Mouse (Mus musculus): ENCODE data around the gene Osbpl3. TPM values are rescaled to one million over a fixed set of nuclear protein-coding genes. Genes with fewer than 3 reads are reported as not detected.

The Osbpl3 gene
- polyA plus RNA-seq, 1 experiment from 2014 or later: 5.1 TPM

DNA sequence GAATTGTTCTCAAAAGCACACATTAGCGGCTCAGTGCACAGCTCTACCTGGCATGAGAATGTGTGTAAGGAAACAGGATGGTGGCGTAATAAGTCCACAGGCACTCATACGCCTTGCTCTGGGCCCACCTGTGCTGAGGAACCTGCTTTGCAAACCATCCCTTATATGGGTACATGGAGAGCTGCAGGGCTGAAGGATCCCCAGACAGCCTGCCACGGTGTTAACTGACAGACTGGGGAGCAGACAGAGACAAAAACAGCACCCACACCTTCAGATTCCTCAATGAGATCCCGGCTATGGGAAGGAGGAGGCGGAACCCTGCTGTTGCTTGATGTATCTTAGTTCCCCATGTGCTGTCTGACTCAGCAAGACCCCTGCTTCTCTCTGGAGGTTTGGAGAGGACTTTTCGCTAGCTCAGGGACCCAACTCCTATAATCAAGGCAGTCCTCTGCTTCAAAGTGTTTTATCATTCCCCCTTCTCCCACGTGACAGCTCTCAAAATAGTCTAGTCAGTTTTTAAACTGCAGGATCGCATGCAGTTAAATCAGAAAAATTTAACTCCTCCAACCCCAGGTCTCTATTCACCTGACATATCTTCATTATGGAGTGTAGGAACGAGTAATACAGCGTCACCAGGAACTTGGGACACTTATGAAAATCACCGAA is 141.5 kb downstream of the Osbpl3 start:
- Histone ChIP-seq H3K4me2 (no peak overlapping the region), H3K27me3 (no peaks in the 10 kb centered on the region), H3K27ac (replicated peaks) (no peak overlapping the region), H3K9me3 (no peaks in the 10 kb centered on the region), H3K9ac (no peak overlapping the region), H3K4me3 (no peak overlapping the region), H3K4me1 (replicated peaks) (0 out of 2 replicates have a peak, but pooled peaks cover 6% of the 10 kb centered on the region), H3K36me3 (no peaks in the 10 kb centered on the region)
- 81% methylated on average over 12 of the region's 12 CpGs for WGBS
- ATAC-seq (ENCODE audit: low read depth): no peak

DNA sequence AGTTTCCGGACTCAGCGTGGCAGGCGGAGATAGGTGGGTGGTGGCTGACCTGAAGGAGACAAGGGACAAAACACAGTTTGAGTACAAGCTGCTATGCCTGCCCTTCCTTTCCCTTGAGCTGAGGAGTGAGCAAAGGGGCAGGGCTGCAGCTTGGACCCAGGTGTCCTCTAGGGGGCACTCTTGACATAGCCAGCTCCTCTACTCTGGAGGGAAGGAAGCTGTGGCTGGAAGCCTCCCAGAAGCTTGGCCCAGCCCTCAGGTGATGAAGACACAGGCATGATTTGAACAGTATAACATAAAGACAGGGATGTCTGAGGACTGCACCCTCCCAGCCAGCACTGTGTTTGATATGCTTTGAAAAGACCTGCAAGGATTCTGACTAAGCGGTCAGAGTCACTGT is 143.4 kb downstream of the Osbpl3 start:
- H3K9me3 ChIP-seq: no peaks in the 10 kb centered on the region
- no peak overlapping the region for H3K4me2 ChIP-seq
- peak; percentile 84 for ATAC-seq (ENCODE audit: low read depth)
- no peaks in the 10 kb centered on the region for H3K27me3 ChIP-seq
- no peak overlapping the region for H3K4me3 ChIP-seq
- no peaks in the 10 kb centered on the region for H3K36me3 ChIP-seq
- H3K9ac ChIP-seq: no peak overlapping the region
- no peak overlapping the region for H3K27ac ChIP-seq (replicated peaks)
- 53% methylated on average over 4 of the region's 4 CpGs for WGBS
- H3K4me1 ChIP-seq (replicated peaks): 0 out of 2 replicates have a peak, but pooled peaks cover 4% of the 10 kb centered on the region

DNA sequence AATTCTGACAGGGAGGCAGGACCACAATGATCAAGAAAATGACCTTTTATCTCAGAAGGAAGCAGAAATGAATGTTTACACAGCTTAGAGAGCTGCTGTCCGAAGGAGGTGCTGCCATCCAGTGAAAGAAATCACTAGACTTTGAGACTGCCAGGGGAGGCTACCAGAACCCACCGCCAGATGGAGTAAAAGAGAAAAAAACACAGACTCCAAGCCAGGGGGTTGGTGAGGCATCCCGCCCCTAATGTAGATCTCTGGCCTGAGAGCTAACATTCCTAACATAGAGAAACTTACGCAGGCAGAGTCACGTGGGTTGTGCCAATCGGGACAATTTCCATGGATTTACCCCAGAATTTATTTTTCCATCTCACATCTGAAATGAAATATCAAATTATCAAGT is 147.0 kb downstream of the Osbpl3 start:
- Histone ChIP-seq H3K4me1 (replicated peaks) (no peaks in the 10 kb centered on the region; the same call in 1 of the 2 replicates), H3K4me2 (no peak overlapping the region), H3K9me3 (no peaks in the 10 kb centered on the region), H3K36me3 (no peaks in the 10 kb centered on the region), H3K9ac (no peak overlapping the region), H3K4me3 (no peak overlapping the region), H3K27ac (replicated peaks) (no peak overlapping the region), H3K27me3 (no peaks in the 10 kb centered on the region)
- no peak for ATAC-seq (ENCODE audit: low read depth)
- WGBS: 39% methylated on average over 6 of the region's 6 CpGs

DNA sequence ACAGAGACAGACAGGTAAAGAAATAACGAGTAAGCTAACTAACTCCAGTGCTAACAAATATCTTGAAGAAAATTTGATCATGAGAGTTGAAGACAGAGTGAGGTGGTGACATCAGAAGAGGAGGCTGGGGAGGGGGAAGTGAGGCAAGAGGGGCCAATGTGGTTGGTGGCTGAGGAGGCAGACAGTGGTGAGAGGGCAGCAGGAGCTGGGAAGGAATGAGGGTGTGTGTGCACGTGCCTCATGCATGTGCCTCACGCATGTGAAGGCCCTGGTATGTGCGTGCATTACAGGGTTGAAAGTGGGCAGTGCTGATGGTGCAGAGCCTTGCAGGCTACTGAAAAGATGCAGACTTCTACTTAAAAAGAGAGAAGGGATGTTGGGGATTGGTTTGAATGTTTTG is 149.4 kb downstream of the Osbpl3 start:
- no peak for ATAC-seq (ENCODE audit: low read depth)
- Histone ChIP-seq H3K4me2 (no peak overlapping the region), H3K27ac (replicated peaks) (no peak overlapping the region), H3K36me3 (no peaks in the 10 kb centered on the region), H3K27me3 (no peaks in the 10 kb centered on the region), H3K4me1 (replicated peaks) (no peaks in the 10 kb centered on the region; the same call in 1 of the 2 replicates), H3K9ac (no peak overlapping the region), H3K9me3 (no peaks in the 10 kb centered on the region), H3K4me3 (no peak overlapping the region)
- WGBS: 83% methylated on average over 4 of the region's 4 CpGs

DNA sequence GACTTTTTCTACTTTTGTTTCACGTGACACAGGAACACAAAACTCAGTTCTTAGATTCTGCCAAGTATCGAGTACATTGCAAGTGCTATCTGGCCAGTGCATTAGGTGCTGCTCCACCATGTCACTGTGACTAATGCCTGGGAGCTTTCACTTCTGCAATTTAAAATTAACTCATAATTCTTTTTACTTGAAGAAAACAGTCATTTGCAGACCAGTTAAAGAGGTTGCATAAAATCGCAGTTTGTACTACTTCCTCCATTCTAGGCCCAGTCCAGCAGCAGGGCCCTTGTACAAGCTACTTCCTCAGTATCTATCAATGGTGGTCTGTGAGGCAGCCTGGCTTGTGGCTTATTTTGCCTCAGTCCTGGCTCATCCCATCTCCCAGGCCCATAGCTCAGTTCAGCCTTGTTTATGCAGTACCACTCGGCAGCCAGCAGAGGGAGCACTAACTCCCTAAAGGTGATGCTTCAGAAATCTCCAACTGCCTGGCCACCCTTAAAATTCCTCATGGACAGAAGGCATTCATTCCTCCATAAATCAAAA is 151.0 kb downstream of the Osbpl3 start:
- no peak overlapping the region for H3K4me3 ChIP-seq
- H3K27ac ChIP-seq (replicated peaks): no peak overlapping the region
- 67% methylated on average over 4 of the region's 4 CpGs for WGBS
- no peak for ATAC-seq (ENCODE audit: low read depth)
- H3K4me1 ChIP-seq (replicated peaks): no peaks in the 10 kb centered on the region; the same call in 1 of the 2 replicates
- H3K36me3 ChIP-seq: no peaks in the 10 kb centered on the region
- H3K9ac ChIP-seq: no peak overlapping the region
- no peaks in the 10 kb centered on the region for H3K9me3 ChIP-seq
- no peaks in the 10 kb centered on the region for H3K27me3 ChIP-seq
- H3K4me2 ChIP-seq: no peak overlapping the region

DNA sequence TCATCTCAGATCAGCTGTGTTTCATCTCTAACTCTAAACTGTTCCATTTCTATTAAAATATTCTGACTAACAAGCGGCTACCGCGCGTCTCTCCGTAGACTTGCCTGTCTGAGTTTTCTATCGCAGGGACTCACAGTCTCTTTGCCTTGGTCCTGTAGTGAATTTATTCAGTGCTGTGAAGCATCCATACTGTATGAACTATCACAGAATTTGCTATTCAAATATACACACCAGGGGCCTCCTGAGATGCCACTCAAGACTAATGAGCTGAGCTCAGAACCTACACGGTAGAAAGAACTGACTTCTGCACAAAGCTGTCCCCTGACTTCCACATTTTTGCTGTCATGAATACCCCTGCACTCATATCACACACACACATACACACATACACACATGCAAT is 154.9 kb downstream of the Osbpl3 start:
- H3K4me1 ChIP-seq (replicated peaks): peaks cover 2% of the 10 kb centered on the region; the same call in 1 of the 2 replicates
- H3K27ac ChIP-seq (replicated peaks): no peak overlapping the region
- no peak overlapping the region for H3K4me2 ChIP-seq
- 81% methylated on average over 7 of the region's 7 CpGs for whole genome bisulfite sequencing
- no peaks in the 10 kb centered on the region for H3K36me3 ChIP-seq
- ATAC-seq (ENCODE audit: low read depth): no peak
- H3K9ac ChIP-seq: no peak overlapping the region
- no peaks in the 10 kb centered on the region for H3K9me3 ChIP-seq
- no peak overlapping the region for H3K4me3 ChIP-seq
- H3K27me3 ChIP-seq: no peaks in the 10 kb centered on the region

DNA sequence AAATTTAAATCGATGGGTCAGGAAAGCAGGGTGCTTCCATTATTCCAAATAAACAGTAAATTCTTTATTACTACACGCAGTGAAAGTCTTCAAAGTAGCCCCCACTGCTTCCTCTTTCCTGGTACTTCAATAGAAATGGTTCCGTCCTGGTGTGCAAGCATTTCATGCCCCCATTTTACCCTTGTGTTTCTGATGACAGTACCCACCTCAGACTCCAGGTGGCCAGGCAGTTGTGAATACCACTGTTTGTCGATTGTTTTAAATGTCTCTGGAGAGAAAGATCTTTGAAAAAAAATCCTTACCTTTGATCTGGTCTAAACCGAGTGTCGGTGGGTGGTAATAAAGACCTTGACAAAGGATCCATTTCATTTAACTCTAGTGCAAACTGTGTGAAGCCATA is 155.4 kb downstream of the Osbpl3 start:
- Histone ChIP-seq H3K9ac (no peak overlapping the region), H3K27ac (replicated peaks) (no peak overlapping the region), H3K4me1 (replicated peaks) (peaks cover 7% of the 10 kb centered on the region; the same call in 1 of the 2 replicates), H3K27me3 (no peaks in the 10 kb centered on the region), H3K4me2 (no peak overlapping the region), H3K9me3 (no peaks in the 10 kb centered on the region), H3K36me3 (no peaks in the 10 kb centered on the region), H3K4me3 (no peak overlapping the region)
- ATAC-seq (ENCODE audit: low read depth): no peak
- WGBS: 44% methylated on average over 6 of the region's 6 CpGs

DNA sequence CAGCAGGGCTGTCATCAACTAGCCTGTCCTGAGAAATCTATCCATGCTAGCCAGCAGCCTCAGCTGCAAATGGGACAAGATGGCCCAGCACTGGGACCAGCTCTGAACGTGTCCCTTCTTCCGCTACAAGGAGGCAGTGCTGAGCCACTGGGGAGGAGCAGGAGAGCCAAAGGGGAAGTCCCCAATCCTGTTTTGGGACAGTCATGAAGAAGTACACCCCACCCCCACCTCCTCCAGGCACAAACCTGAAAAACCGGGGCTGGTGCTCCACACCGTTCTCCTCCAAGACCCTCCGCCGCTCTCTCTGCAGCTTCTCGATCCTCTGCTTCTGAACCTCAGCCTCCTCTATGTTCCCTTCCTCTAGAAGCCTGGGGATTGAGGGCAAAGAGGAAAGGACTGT is 156.9 kb downstream of the Osbpl3 start:
- no peaks in the 10 kb centered on the region for H3K9me3 ChIP-seq
- H3K27me3 ChIP-seq: no peaks in the 10 kb centered on the region
- no peak overlapping the region for H3K27ac ChIP-seq (replicated peaks)
- 0 out of 2 replicates have a peak, but pooled peaks cover 8% of the 10 kb centered on the region for H3K4me1 ChIP-seq (replicated peaks)
- H3K4me2 ChIP-seq: no peak overlapping the region
- no peaks in the 10 kb centered on the region for H3K36me3 ChIP-seq
- WGBS: 81% methylated on average over 7 of the region's 7 CpGs
- no peak for ATAC-seq (ENCODE audit: low read depth)
- no peak overlapping the region for H3K9ac ChIP-seq
- H3K4me3 ChIP-seq: no peak overlapping the region

DNA sequence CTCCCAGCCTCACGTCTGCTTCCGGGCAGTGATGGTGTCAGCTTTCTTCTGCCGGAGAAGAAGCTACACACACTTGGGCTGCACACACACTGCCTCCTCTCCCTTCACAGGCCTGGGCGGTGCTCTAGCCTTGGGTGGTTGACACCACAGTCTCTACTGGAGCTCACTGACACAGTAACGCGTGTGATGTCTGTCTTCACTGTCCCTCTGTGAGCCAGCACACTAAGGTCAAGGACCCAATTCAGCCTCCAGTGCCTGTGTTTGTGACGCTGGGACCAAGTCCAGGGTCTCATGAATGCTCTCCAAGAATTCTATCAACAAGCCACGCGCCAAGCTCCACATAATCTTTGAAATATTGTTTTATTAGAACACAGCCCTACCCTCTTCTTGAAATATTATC is 158.3 kb downstream of the Osbpl3 start:
- Histone ChIP-seq H3K9me3 (no peaks in the 10 kb centered on the region), H3K27me3 (no peaks in the 10 kb centered on the region), H3K27ac (replicated peaks) (no peak overlapping the region)

DNA sequence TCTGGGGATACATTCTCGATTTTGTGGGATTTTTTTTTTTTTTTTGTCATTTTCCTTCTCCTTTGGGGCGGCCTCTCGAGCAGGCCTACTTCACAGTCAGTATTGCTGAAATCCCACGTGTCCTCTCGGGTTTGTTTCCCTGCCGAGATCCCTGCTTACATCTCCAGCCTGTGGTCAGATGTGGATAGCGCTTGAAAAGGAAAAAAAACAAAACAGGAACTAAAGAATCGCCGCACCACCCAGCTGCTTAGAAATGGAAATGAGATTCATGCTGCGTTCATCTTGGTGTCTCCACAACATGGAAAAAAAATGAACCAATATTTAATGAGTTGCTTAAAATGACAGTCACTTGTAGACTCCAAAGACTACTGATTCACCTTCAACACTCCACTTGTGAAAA is 160.9 kb downstream of the Osbpl3 start:
- no peak overlapping the region for H3K4me3 ChIP-seq
- no peaks in the 10 kb centered on the region for H3K9me3 ChIP-seq
- no peak overlapping the region for H3K27ac ChIP-seq (replicated peaks)
- no peak for ATAC-seq (ENCODE audit: low read depth)
- no peak overlapping the region for H3K4me2 ChIP-seq
- 0 out of 2 replicates have a peak, but pooled peaks cover 8% of the 10 kb centered on the region for H3K4me1 ChIP-seq (replicated peaks)
- 75% methylated on average over 10 of the region's 10 CpGs for WGBS
- no peak overlapping the region for H3K9ac ChIP-seq
- H3K27me3 ChIP-seq: no peaks in the 10 kb centered on the region
- H3K36me3 ChIP-seq: no peaks in the 10 kb centered on the region

More for the DNA sequence above, 158.3 kb downstream of the Osbpl3 start:
- 0 out of 2 replicates have a peak, but pooled peaks cover 8% of the 10 kb centered on the region for H3K4me1 ChIP-seq (replicated peaks)
- WGBS: 89% methylated on average over 9 of the region's 9 CpGs
- H3K36me3 ChIP-seq: no peaks in the 10 kb centered on the region
- no peak for ATAC-seq (ENCODE audit: low read depth)
- no peak overlapping the region for H3K4me2 ChIP-seq
- H3K9ac ChIP-seq: no peak overlapping the region
- no peak overlapping the region for H3K4me3 ChIP-seq

DNA sequence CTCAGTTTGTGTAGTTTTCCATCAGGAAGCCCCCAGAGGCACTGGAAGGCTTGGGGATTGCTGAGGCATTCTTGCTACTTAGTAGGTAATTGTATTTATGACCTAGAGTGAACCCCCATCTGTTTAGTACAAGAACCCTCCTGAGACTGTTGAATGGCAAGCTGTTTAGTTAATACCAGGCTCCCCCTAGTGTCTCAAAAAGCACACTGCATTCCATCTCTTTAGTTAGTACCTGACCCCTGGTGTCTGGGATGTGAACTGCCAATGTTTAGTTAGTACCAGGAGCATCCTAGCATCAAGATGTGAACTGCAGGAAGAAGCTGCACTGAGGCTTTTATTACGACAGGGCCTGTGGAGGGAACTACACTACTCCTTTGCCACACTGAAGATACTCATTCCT is 161.9 kb downstream of the Osbpl3 start:
- Histone ChIP-seq H3K36me3 (no peaks in the 10 kb centered on the region), H3K4me3 (no peak overlapping the region), H3K4me2 (no peak overlapping the region), H3K27ac (replicated peaks) (no peak overlapping the region), H3K9ac (no peak overlapping the region), H3K27me3 (no peaks in the 10 kb centered on the region), H3K9me3 (no peaks in the 10 kb centered on the region), H3K4me1 (replicated peaks) (0 out of 2 replicates have a peak, but pooled peaks cover 8% of the 10 kb centered on the region)
- ATAC-seq (ENCODE audit: low read depth): peak; percentile 74
- WGBS: 34% methylated on average over 1 of the region's 1 CpGs

DNA sequence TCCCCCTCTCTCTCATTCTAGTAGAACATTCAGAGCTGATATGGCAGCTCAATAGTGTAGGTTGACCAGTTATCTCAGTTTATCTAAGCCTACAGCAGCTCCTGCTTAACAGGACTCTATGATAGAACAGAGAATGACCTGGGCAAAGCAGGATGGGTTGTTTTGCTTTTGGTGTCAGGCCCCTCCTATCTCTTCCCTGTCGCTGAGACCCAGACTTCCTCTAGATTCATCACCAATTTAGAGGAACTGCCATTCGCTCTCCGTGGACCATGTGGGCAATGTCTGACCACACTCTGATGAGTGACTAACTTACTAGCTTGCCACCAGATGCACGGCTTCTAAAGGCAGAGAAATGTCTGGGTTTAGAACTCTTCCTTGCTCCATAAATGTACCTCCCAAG is 164.4 kb downstream of the Osbpl3 start:
- Histone ChIP-seq H3K9me3 (no peaks in the 10 kb centered on the region), H3K4me2 (no peak overlapping the region), H3K9ac (no peak overlapping the region), H3K27ac (replicated peaks) (no peak overlapping the region), H3K4me3 (no peak overlapping the region), H3K4me1 (replicated peaks) (0 out of 2 replicates have a peak, but pooled peaks cover 8% of the 10 kb centered on the region), H3K27me3 (no peaks in the 10 kb centered on the region), H3K36me3 (no peaks in the 10 kb centered on the region)
- WGBS: 89% methylated on average over 4 of the region's 4 CpGs
- no peak for ATAC-seq (ENCODE audit: low read depth)

DNA sequence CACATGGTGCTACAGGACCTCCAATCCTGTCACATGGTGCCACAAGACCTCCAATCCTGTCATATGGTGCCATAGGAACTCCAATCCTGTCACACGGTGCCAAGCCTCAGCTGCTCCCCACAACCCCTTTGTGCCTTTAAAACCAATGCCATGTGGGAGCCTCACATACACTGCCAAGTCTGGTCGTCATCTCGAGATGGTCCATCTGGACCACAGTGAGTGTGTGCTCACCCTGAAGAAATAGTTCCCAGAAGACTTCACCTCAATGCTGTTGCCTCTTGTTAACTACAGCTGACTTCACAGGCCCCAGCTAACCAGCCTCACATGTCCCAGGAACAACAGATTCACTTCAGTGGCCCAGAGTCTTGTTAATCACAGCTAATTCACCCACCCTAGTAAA is 169.1 kb downstream of the Osbpl3 start:
- Histone ChIP-seq H3K27me3 (no peaks in the 10 kb centered on the region), H3K4me2 (no peak overlapping the region), H3K36me3 (no peaks in the 10 kb centered on the region), H3K9ac (no peak overlapping the region), H3K4me3 (no peak overlapping the region), H3K9me3 (no peaks in the 10 kb centered on the region), H3K4me1 (replicated peaks) (no peaks in the 10 kb centered on the region), H3K27ac (replicated peaks) (no peak overlapping the region)
- WGBS: 84% methylated on average over 3 of the region's 3 CpGs
- ATAC-seq (ENCODE audit: low read depth): no peak

All from neural tube, embryonic 13.5 days (tissue).